Mouse (Mus musculus): ENCODE measurements around the gene Sirpa.

The Sirpa gene

GRCm38 (mm10) chr2:129592459-129593140 lies at the start of gene Sirpa:
Gene Sirpa (plus strand): TSS chr2:129592835.
- DNase-seq (ENCODE audit: low spot score in 2 of 2), result peak; percentile 36 to 62

- peak in 1 of 2 experiments; percentile 62 for DNase-seq (ENCODE audit: low spot score in 2 of 2)
These were observed 48.2 kb upstream of the Sirpa start for GRCm38 (mm10) chr2:129544448-129544847.

GRCm38 (mm10) chr2:129544919-129545318 lies 47.7 kb upstream of the Sirpa start:
- peak in 1 of 2 experiments; percentile 54 for DNase-seq (ENCODE audit: low spot score in 2 of 2)

GRCm38 (mm10) chr2:129545596-129545995 lies 47.0 kb upstream of the Sirpa start:
- no peak for DNase-seq (ENCODE audit: low spot score in 2 of 2)

DNA sequence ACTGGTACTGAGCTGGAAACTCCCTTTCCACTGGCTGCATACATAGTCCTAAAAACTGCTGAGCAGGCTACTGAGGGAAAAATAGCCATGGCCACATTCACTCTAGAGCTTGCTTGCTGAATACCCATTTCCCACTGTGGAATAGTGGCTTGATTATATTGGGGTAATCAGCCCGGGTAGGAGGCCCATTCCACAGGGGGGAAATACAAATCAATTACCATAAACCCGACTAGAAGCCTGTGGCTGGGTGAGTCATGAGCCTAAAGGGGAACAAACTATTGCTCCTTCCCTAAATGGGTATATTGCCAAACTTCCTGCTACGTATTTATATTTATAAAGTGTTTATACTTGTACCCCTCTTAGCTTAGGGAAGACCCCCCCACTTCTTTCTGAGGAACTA lies 45.9 kb upstream of the Sirpa start:
- no peak for DNase-seq (ENCODE audit: low spot score in 2 of 2)

- DNase-seq (ENCODE audit: low spot score in 2 of 2), result no peak
These were observed 43.0 kb upstream of the Sirpa start for GRCm38 (mm10) chr2:129549537-129550135.

GRCm38 (mm10) chr2:129550781-129551180 lies 41.9 kb upstream of the Sirpa start:
- no peak for DNase-seq (ENCODE audit: low spot score in 2 of 2)

- DNase-seq (ENCODE audit: low spot score in 2 of 2), result no peak
These were observed 36.6 kb upstream of the Sirpa start for GRCm38 (mm10) chr2:129556081-129556480.

- no peak for DNase-seq (ENCODE audit: low spot score in 2 of 2)
These were observed 34.4 kb upstream of the Sirpa start for GRCm38 (mm10) chr2:129558008-129558874.

- DNase-seq (ENCODE audit: low spot score in 2 of 2), result no peak
These were observed 33.8 kb upstream of the Sirpa start for GRCm38 (mm10) chr2:129558875-129559219.

DNA sequence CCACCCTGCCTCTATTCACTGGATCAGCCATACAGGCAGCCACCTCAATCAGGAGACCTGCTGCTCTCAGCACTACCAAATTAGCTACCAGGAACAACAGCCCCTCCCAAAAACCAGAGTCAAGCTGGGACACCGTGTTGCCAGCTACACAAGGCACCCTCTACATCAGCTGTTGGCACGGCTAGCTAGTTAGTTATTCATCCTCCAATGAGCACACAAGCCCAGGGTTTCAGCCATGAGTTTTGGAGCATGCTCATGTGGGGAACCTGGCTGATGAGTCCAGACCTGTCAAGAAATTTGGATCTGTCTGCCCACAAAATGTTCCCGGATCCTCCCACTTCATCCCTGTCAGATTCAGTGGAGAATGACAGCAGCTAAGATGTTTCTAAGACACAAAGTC lies 30.8 kb upstream of the Sirpa start:
- no peak for DNase-seq (ENCODE audit: low spot score in 2 of 2)

DNA sequence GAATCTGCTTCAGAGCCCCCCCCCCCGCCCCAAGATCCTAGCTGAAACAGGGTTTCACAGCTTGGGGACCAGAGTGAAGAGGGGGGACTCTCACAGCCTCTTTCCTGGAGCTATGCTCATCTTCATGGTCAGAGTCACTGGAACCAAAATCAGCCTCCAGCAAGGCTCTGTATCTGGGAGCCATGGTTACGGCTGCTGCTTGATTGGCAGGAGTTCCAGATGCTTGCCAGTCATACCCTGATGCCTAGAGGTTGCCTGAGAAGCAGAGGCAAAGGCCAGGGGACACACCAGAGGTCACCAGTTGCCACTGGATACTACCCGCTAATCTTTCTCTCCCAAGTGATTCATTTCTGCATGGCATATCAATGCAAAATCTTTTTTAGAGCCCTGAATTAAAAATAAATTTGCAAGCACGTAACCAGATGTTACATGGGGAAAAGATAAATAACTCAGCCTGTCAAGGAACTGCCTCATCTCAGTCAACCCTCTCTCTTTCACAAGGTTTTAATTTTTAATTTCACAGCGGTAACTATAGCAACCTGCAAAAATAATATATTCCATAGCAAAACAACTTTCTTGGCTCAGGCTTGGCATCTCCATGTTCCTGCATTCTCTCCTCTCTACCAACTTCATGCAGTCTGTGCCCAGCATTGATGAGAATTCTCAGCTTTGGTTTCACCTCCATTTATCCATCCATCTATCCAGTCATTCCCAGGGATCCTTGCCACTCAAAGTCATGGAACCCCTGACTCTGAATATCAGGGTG lies 28.5 kb upstream of the Sirpa start:
- no peak for DNase-seq (ENCODE audit: low spot score in 2 of 2)

GRCm38 (mm10) chr2:129569120-129569519 lies 23.5 kb upstream of the Sirpa start:
- no peak for DNase-seq (ENCODE audit: low spot score in 2 of 2)

DNA sequence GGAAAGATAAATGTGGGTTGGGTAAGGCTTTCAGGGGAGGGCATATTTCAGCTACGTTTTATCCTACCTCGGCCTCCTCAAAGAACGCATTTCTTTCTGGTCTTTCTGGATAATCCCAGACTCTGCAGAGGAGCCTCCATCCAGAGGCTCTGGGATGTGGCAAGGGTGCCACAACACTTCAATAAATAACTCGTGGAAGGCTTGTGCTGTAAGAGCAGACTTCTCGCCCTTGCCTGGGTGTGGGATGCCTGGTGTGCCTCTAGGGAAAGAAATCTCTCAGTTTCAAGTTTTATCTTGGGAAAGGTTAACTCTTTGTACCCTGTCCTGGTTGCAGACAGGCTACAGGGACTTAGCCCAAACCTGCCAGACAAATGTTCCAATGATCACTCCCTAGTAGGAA lies 23.1 kb upstream of the Sirpa start:
- no peak for DNase-seq (ENCODE audit: low spot score in 2 of 2)

DNA sequence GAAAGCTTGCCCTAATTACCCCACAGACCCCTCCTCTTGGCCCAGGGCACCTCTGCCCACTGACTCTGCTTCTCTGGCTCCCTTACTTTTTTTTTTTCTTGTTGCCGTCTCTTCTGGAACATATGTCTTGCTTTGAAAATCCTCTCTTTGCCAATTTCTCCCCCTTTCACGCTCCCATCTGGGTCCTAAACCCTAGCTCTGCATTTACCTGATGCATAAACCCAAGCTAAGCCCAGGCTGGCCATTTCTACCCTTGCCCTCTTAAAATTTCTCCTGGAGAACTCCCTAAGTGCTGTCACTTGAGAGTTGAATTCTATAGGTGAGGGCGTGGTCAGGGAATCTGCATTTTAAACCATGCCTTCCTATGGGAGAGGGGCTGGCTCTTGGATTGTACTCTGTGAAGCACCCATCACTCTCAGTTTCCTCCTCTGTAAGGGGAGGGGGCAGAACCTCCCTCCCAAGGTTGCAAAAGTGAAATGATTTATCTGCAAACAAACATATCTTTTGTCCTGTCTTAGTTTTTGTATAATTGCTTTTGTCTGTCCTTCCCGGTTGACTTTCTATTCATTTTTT lies 18.8 kb upstream of the Sirpa start:
- DNase-seq (ENCODE audit: low spot score in 2 of 2), result no peak

- no peak for DNase-seq (ENCODE audit: low spot score in 2 of 2)
These were observed 18.1 kb upstream of the Sirpa start for GRCm38 (mm10) chr2:129574395-129575046.

- DNase-seq (ENCODE audit: low spot score in 2 of 2), result no peak
These were observed 17.5 kb upstream of the Sirpa start for GRCm38 (mm10) chr2:129575113-129575512.

DNA sequence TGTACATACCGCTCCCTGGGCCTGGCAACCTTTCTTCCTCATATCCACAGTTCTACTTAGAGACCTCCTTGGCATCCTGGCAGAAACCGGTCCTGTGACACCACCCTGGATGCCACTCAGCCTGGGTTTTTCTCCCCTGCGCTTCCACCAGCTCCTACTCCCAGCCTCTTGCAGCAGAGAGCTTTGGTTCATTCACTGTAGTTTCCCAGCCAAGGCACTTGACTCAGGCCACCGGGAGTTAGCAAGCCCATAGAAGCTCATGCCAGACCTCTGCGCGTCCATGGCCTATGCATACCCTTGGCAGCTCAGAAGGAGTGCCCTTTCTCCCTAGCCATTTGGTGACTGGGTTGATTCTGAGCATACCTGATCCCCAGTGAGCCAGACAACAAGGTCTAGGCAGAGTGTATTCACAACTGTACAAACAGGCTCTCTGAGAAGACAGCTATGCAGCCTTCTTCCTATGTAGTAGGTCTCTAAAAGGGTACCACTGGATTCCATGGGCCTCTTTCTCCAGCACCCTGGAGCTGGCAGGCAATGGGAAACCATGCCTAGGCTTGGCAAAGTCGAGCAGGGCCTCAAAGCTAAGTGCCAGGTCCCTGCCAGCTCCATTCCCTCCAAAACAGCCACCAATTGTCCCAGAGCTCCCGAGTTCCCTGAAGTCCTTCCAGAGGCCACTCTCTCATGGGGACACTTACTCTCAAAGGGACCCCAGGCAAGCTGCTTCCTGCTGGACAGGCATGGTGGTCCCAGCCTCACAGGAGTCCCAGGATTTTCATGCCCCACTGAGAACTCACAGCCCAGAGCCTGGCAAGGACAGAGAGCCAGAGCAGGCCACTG lies 15.8 kb upstream of the Sirpa start:
- DNase-seq (ENCODE audit: low spot score in 2 of 2), result peak in 1 of 2 experiments; percentile 19

GRCm38 (mm10) chr2:129580656-129581055 lies 12.0 kb upstream of the Sirpa start:
- DNase-seq (ENCODE audit: low spot score in 2 of 2), result no peak

DNA sequence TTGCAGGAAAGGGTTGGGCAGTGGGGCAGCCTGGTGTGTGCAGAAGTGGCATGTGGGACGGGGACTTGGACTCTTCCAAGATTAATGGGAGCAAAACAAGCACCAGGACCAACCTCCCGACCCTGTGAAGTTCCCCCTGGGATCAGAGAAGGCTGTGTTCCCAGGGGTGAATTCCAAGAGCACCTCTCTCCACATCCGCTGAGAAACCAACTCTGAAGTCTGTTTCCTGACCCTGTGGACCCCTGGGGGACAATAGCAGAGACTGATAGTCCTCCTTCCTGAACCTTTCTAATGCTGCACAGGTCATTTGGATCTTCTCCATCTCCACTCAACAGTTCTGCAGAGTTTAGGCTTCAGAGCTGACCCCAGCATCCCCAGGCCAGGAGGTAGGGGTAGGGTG lies 10.8 kb upstream of the Sirpa start:
- DNase-seq (ENCODE audit: low spot score in 2 of 2), result no peak
